Mouse (Mus musculus) ES-Bruce4 (cell line): ENCODE data around the gene Krt24.

Experiments
- CTCF ChIP-seq: IDR thresholded peaks from one replicate; pipeline ENCODE4 v1.8.1; 2011; ENCODE audit warnings: low read depth, low read length
- EP300 ChIP-seq: IDR thresholded peaks from 2 replicates; pipeline ENCODE4 v1.6.1; 2011; ENCODE audit warnings: low read depth, low read length; ENCODE audit not compliant: insufficient read depth

DNA sequence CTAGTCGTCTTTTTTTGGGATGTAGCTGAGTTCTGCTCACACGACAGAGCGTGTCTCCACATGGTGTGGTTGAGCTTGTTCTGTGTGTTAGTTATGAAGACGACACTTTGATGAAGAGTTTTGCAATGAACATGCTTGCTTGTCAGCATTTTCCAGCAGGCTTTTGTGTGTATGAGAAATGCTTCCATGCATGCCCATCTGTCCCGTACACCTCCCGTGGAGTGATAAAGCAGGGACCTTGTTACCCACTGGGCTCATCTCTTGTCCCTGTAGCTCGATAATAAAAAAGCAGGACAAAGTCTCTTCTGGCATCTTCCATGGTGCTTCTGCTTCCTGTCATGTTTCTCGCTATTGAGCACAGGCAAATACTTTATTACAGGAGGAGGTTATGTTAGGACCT, 32.4 kb downstream of the Krt24 start:
- TF ChIP-seq CTCF (no peak), EP300 (no peak)
